Mouse (Mus musculus): ENCODE results near the gene Chn1. TPM values are rescaled to one million over a fixed set of nuclear protein-coding genes. Genes with fewer than 3 reads are reported as not detected.

The Chn1 gene
- polyA plus RNA-seq, 1 experiment = 67.6 TPM

Other genes starting within 250 kb of the Chn1 start
- gene Wipf1, start 245.6 kb downstream of the Chn1 start, polyA plus RNA-seq (2012; ENCODE audit: insufficient read depth, insufficient read length, missing spikeins) = 7.1 and 8.0 TPM in 2 replicates
- gene Chrna1, start 195.0 kb downstream of the Chn1 start, polyA plus RNA-seq (2012; ENCODE audit: insufficient read depth, insufficient read length, missing spikeins) = not detected in 2 replicates
- gene Atf2, start 117.3 kb upstream of the Chn1 start, polyA plus RNA-seq (2012; ENCODE audit: insufficient read depth, insufficient read length, missing spikeins) = 48.3 and 76.1 TPM in 2 replicates
- gene Atp5g3, start 136.0 kb upstream of the Chn1 start, polyA plus RNA-seq (2012; ENCODE audit: insufficient read depth, insufficient read length, missing spikeins) = 571 and 594 TPM in 2 replicates

All from brown adipose tissue, adult 24 weeks (tissue).